Comparison of ENCODE assay signal across 7 mouse cellular contexts in the genomic region with DNA sequence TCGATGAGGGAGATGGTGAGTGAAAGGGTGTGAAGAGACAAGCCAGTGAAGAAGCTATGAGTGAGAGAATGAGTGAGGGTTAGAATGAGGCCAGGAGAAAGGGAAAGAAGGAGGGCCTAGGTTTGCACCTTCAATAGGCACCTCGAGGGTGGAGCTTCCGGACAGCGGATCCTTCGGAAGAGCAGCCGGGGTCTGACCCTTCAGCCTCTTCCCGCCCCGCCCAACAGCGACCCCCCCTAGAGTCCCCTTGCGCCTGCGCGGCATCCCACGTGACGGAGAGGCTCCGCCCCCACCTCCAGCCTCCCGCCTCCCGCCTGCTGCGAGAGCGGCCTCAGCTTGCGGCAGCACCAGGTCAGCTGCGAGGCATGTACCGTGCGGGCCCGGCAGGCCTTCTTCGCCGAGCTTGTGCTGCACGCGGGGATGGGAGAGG. TPM values are rescaled to one million over a fixed set of nuclear protein-coding genes. Genes with fewer than 3 reads are reported as not detected.
DNase-seq lines count a peak whose midpoint lies in the region; ATAC-seq and TF ChIP-seq lines count a peak whose summit lies in the region.

A gene (plus strand): TSS at position 275 of the 430 bp plus-strand sequence.

- ATAC-seq in embryonic facial prominence, embryonic 14.5 days (ENCODE audit: low read depth) = peak; percentile 97
- ATAC-seq in limb, embryonic 11.5 days (ENCODE audit: insufficient number of reproducible peaks, low FRiP score, low TSS enrichment, low read depth) = peak; percentile 90
- peak; percentile 95 for ATAC-seq in midbrain, embryonic 13.5 days

- peak within 1 kb of the TSS; percentile 82 for H3K4me2 ChIP-seq in embryonic facial prominence, embryonic 14.5 days (ENCODE audit: low read depth, low read length)
- H3K4me2 ChIP-seq in limb, embryonic 11.5 days (ENCODE audit: low read depth, severe bottlenecking) = peak within 1 kb of the TSS; percentile 93
- H3K4me2 ChIP-seq in midbrain, embryonic 13.5 days (replicated peaks) = peak within 1 kb of the TSS; percentile 89

- no peaks in the 10 kb centered on the region for H3K27me3 ChIP-seq in embryonic facial prominence, embryonic 14.5 days (replicated peaks; ENCODE audit: control insufficient read depth, insufficient read depth, low read length)
- H3K27me3 ChIP-seq in heart, adult 2 months (ENCODE audit: control insufficient read depth, insufficient read depth, low read length) = no peaks in the 10 kb centered on the region
- no peaks in the 10 kb centered on the region for H3K27me3 ChIP-seq in kidney, adult 2 months (replicated peaks; ENCODE audit: control insufficient read depth, insufficient read depth, low read length)
- no peaks in the 10 kb centered on the region for H3K27me3 ChIP-seq in limb, embryonic 11.5 days (ENCODE audit: control insufficient read depth, insufficient read depth, low read length)
- H3K27me3 ChIP-seq in midbrain, embryonic 13.5 days = peaks cover 6% of the 10 kb centered on the region; the same call in 1 of the 2 replicates

- peak; percentile 94 to 95 for DNase-seq in adrenal gland, postnatal 36 days
- DNase-seq in embryonic facial prominence, embryonic 14.5 days (ENCODE audit: low spot score) = peak; percentile 94
- DNase-seq in heart, adult 2 months = peak; percentile 93 to 97
- DNase-seq in kidney, adult 2 months = peak; percentile 93
- DNase-seq in limb, embryonic 11.5 days (ENCODE audit: low spot score) = peak; percentile 94
- DNase-seq in spleen, adult 12 weeks (ENCODE audit: low spot score) = peak; percentile 69

- peak; percentile 75 for TF ChIP-seq POLR2A in heart, adult 2 months (IDR thresholded peaks at IDR 0.05; ENCODE audit: insufficient read depth, low read depth, low read length)
- TF ChIP-seq POLR2A in kidney, adult 2 months (IDR thresholded peaks at IDR 0.05; ENCODE audit: low read depth, low read length) = peak; percentile 43

- no peak for TF ChIP-seq EP300 in heart, adult 2 months (IDR thresholded peaks at IDR 0.05; ENCODE audit: insufficient read depth, low read depth, low read length)

- H3K9ac ChIP-seq in embryonic facial prominence, embryonic 14.5 days (ENCODE audit: low read depth, low read length) = peak within 1 kb of the TSS; percentile 95
- H3K9ac ChIP-seq in heart, adult 2 months (ENCODE audit: low read depth, low read length) = peak within 1 kb of the TSS; percentile 83
- peak within 1 kb of the TSS; percentile 92 for H3K9ac ChIP-seq in limb, embryonic 11.5 days (ENCODE audit: low read length)
- H3K9ac ChIP-seq in midbrain, embryonic 13.5 days (replicated peaks) = peak within 1 kb of the TSS; percentile 89

- peak within 1 kb of the TSS; percentile 86 for H3K4me3 ChIP-seq in embryonic facial prominence, embryonic 14.5 days (ENCODE audit: low read depth, low read length)
- H3K4me3 ChIP-seq in heart, adult 2 months = peak within 1 kb of the TSS; percentile 66
- H3K4me3 ChIP-seq in kidney, adult 2 months (ENCODE audit: insufficient read depth, low read depth, low read length) = peak within 1 kb of the TSS; percentile 47
- H3K4me3 ChIP-seq in limb, embryonic 11.5 days (ENCODE audit: low read depth, low read length) = peak within 1 kb of the TSS; percentile 47
- peak within 1 kb of the TSS; percentile 71 for H3K4me3 ChIP-seq in midbrain, embryonic 13.5 days (replicated peaks)

- H3K79me2 ChIP-seq in heart, adult 2 months (replicated peaks; ENCODE audit: control insufficient read depth, insufficient read depth, low read length) = no peaks in the 10 kb centered on the region

- H3K27ac ChIP-seq in embryonic facial prominence, embryonic 14.5 days (replicated peaks; ENCODE audit: low read depth, low read length) = peak within 1 kb of the TSS; percentile 85
- peak within 1 kb of the TSS; percentile 57 for H3K27ac ChIP-seq in heart, adult 2 months
- H3K27ac ChIP-seq in kidney, adult 2 months (ENCODE audit: insufficient read depth, low read depth, low read length) = peak within 1 kb of the TSS; percentile 81
- H3K27ac ChIP-seq in limb, embryonic 11.5 days (replicated peaks; ENCODE audit: low read depth, low read length) = peak within 1 kb of the TSS; percentile 52; the same call in 1 of the 2 replicates
- H3K27ac ChIP-seq in midbrain, embryonic 13.5 days = peak within 1 kb of the TSS; percentile 81

- intact Hi-C loops in heart, adult 2 months (cut with DNase I) = no loop called here

- H3K4me1 ChIP-seq in embryonic facial prominence, embryonic 14.5 days (ENCODE audit: control insufficient read depth, insufficient read depth, low read length) = peaks cover 25% of the 10 kb centered on the region
- peaks cover 4% of the 10 kb centered on the region for H3K4me1 ChIP-seq in heart, adult 2 months (ENCODE audit: control insufficient read depth, insufficient read depth, low read length)
- peaks cover 8% of the 10 kb centered on the region; the same call in 1 of the 2 replicates for H3K4me1 ChIP-seq in kidney, adult 2 months (ENCODE audit: control insufficient read depth, insufficient read depth, low read length)
- H3K4me1 ChIP-seq in limb, embryonic 11.5 days (ENCODE audit: control insufficient read depth, insufficient read depth, low read length) = peaks cover 12% of the 10 kb centered on the region
- H3K4me1 ChIP-seq in midbrain, embryonic 13.5 days (replicated peaks) = peaks cover 41% of the 10 kb centered on the region

- WGBS in embryonic facial prominence, embryonic 14.5 days = 3% methylated on average over 7 of the region's 28 CpGs
- WGBS in heart, adult 2 months = under 1% methylated on average over 28 of the region's 28 CpGs
- 2% methylated on average over 28 of the region's 28 CpGs for WGBS in kidney, adult 2 months
- WGBS in limb, embryonic 11.5 days = 2% methylated on average over 28 of the region's 28 CpGs
- 1% methylated on average over 28 of the region's 28 CpGs for WGBS in midbrain, embryonic 13.5 days

- H3K36me3 ChIP-seq in embryonic facial prominence, embryonic 14.5 days (ENCODE audit: control insufficient read depth, insufficient read depth, low read length) = peaks cover 18% of the 10 kb centered on the region; the same call in 1 of the 2 replicates
- H3K36me3 ChIP-seq in heart, adult 2 months (ENCODE audit: control insufficient read depth, insufficient read depth, low read length) = no peaks in the 10 kb centered on the region
- H3K36me3 ChIP-seq in kidney, adult 2 months (ENCODE audit: control insufficient read depth, insufficient read depth, low read length) = no peaks in the 10 kb centered on the region
- no peaks in the 10 kb centered on the region for H3K36me3 ChIP-seq in limb, embryonic 11.5 days (ENCODE audit: control insufficient read depth, insufficient read depth, low read length)
- peaks cover 8% of the 10 kb centered on the region for H3K36me3 ChIP-seq in midbrain, embryonic 13.5 days

- no peaks in the 10 kb centered on the region for H3K9me3 ChIP-seq in embryonic facial prominence, embryonic 14.5 days (ENCODE audit: control insufficient read depth, low read length)
- no peaks in the 10 kb centered on the region for H3K9me3 ChIP-seq in limb, embryonic 11.5 days (ENCODE audit: control insufficient read depth, low read length)
- no peaks in the 10 kb centered on the region for H3K9me3 ChIP-seq in midbrain, embryonic 13.5 days

- no peak for TF ChIP-seq CTCF in heart, adult 2 months (IDR thresholded peaks at IDR 0.05)
- no peak for TF ChIP-seq CTCF in kidney, adult 2 months (conservative IDR thresholded peaks at IDR 0.05; ENCODE audit: insufficient read depth, insufficient read length, low read depth, low read length)

RNA-seq across cellular contexts. Expression of the gene that starts here (rescaled TPM):
- 10 to 100 TPM; 38.3 to 43.1 TPM for total RNA-seq in adrenal gland, postnatal 36 days (2021)
- polyA plus RNA-seq in embryonic facial prominence, embryonic 14.5 days (2014; fragmentation: Nextera tagmentation; extraction: Ambion mirVana) = 77.1 and 90.9 TPM in 2 replicates
- total RNA-seq in heart, adult 2 months (2021) = 10 to 100 TPM; 17.3 to 18.6 TPM
- polyA plus RNA-seq in heart, adult 2 months (2012; rRNA removed) = 23.6 and 30.2 TPM in 2 replicates
- polyA plus RNA-seq in kidney, adult 2 months (2012; rRNA removed) = 50.9 and 69.4 TPM in 2 replicates
- polyA plus RNA-seq in limb, embryonic 11.5 days (2014; fragmentation: Nextera tagmentation; extraction: Ambion mirVana) = 68.2 and 68.7 TPM in 2 replicates
- polyA plus RNA-seq in midbrain, embryonic 13.5 days (2015; fragmentation: Nextera tagmentation; extraction: Ambion mirVana) = 64.9 and 68.9 TPM in 2 replicates

Comparison
In these comparisons a context has a peak if more than half of its experiments do, and no peak if none do; other contexts are left out.
1. Peak in every context shown above with its lines: DNase-seq, ATAC-seq, H3K4me3 ChIP-seq and H3K27ac ChIP-seq.